Mouse (Mus musculus) liver, embryonic 11.5 days (tissue): ENCODE data around the gene Nrxn3. TPM values are rescaled to one million over a fixed set of nuclear protein-coding genes. Genes with fewer than 3 reads are reported as not detected.

ENCODE experiments used
- ATAC-seq: fragments of 200-750 bp; cut with Nextera tagmentation; replicated peaks from 2 replicates; pipeline ENCODE4 v1.8.0; 2017; ENCODE audit warnings: moderate number of reproducible peaks, mild to moderate bottlenecking, moderate TSS enrichment, moderate library complexity; ENCODE audit not compliant: low FRiP score
- DNase-seq: peaks from one replicate; pipeline ENCODE4 v3.0.0-alpha.2; 2017; ENCODE audit warnings: low spot score
- H3K27ac ChIP-seq: fragments of 300-500 bp; sonication (generic); 2 replicates; pipeline ENCODE4 v1.5.1; 2014; ENCODE audit warnings: mild to moderate bottlenecking, low read depth, low read length, control low read depth
- H3K27me3 ChIP-seq: fragments of 300-500 bp; sonication (generic); replicated peaks from 2 replicates; pipeline ENCODE4 v1.6.1; 2014; ENCODE audit warnings: low read length, mixed read lengths; ENCODE audit not compliant: control insufficient read depth, insufficient read depth
- H3K36me3 ChIP-seq: fragments of 300-500 bp; sonication (generic); 2 replicates; pipeline ENCODE4 v1.6.1; 2014; ENCODE audit warnings: mild to moderate bottlenecking, low read length, moderate library complexity, mixed read lengths; ENCODE audit not compliant: control insufficient read depth, insufficient read depth
- H3K4me1 ChIP-seq: fragments of 300-500 bp; sonication (generic); replicated peaks from 2 replicates; pipeline ENCODE4 v1.6.1; 2014; ENCODE audit warnings: low read length, mixed read lengths; ENCODE audit not compliant: control insufficient read depth, insufficient read depth
- H3K4me2 ChIP-seq: fragments of 300-500 bp; sonication (generic); 2 replicates; pipeline ENCODE4 v1.6.1; 2014; ENCODE audit warnings: mild to moderate bottlenecking, control low read depth, moderate library complexity
- H3K4me3 ChIP-seq: fragments of 300-500 bp; sonication (generic); 2 replicates; pipeline ENCODE4 v1.5.1; 2014; ENCODE audit warnings: low read depth, low read length, control low read depth
- H3K9ac ChIP-seq: fragments of 300-500 bp; sonication (generic); 2 replicates; pipeline ENCODE4 v1.6.1; 2014; ENCODE audit warnings: low read depth, low read length, control low read depth
- H3K9me3 ChIP-seq: fragments of 300-500 bp; sonication (generic); 2 replicates; pipeline ENCODE4 v1.6.1; 2016; ENCODE audit warnings: low read length, inconsistent platforms, mixed read lengths; ENCODE audit not compliant: control insufficient read depth
- WGBS: fragments of 180-500 bp; shearing (Covaris S2); extraction: QIAGEN DNeasy Blood & Tissue Kit; methylation state at CpG from one replicate; pipeline ENCODE4 v1.1.7; 2014; 5-methylcytosine and 5-hydroxymethylcytosine counted together
- polyA plus RNA-seq: library from polyadenylated mRNA; unstranded; fragments of >200 nt; fragmentation: Nextera tagmentation; extraction: Ambion mirVana; gene quantifications from 2 replicates; pipeline ENCODE4 v1.2.1, GENCODE M21; 2014

The Nrxn3 gene
- polyA plus RNA-seq, 1 experiment from 2014 or later = 3.3 TPM

DNA sequence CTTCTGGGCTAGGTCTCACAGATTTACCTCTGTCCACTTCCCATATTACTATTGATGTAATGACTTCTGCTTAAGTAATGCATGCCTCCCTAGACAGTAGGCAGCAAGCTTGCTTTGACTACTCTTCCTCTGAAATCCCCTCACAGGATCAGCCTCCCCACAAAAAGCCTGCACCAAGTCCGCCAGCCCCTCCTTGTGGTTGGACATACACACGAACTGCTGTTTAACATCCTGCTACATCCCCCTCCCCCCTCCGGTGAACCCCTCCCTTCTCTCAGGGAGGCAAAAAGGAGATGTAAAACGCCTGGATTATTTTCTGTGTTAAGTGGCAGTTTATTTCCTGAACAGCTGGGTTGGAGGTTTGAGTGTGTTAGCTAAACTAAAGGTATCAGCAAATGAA is 749.2 kb downstream of the Nrxn3 start:
- ATAC-seq (no peak), DNase-seq (no peak)
- H3K36me3 ChIP-seq = no peaks in the 10 kb centered on the region
- no peak overlapping the region for H3K4me3 ChIP-seq
- no peak overlapping the region for H3K4me2 ChIP-seq
- 31% methylated on average over 4 of the region's 4 CpGs for WGBS
- H3K27ac ChIP-seq = no peak overlapping the region
- H3K27me3 ChIP-seq = no peaks in the 10 kb centered on the region
- H3K4me1 ChIP-seq = no peaks in the 10 kb centered on the region
- H3K9me3 ChIP-seq = no peaks in the 10 kb centered on the region
- no peak overlapping the region for H3K9ac ChIP-seq

DNA sequence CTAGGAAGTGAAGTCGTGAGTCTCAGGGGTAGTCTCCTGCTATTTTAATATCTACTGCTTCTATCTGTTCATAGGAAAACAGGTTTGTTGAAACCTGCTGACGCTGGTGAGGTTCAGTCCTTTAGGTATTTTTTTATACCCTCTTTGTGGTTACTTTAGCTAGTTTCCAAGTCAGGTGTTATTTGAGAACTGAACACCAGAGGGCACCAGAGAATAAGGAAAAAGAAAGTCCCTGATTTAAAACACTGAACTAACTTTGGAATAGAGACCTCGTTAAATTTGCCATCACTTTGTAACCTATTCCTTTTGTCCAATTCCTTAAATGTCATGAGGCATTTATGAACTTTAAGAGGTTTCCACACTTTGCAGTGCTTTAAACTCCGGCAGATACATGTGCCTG is 756.4 kb downstream of the Nrxn3 start:
- no peaks in the 10 kb centered on the region for H3K27me3 ChIP-seq
- H3K4me3 ChIP-seq = no peak overlapping the region
- H3K27ac ChIP-seq = no peak overlapping the region
- DNase-seq (no peak), ATAC-seq (no peak)
- no peak overlapping the region for H3K4me2 ChIP-seq
- H3K36me3 ChIP-seq = no peaks in the 10 kb centered on the region
- 24% methylated on average over 4 of the region's 4 CpGs for WGBS
- H3K9ac ChIP-seq = no peak overlapping the region
- H3K4me1 ChIP-seq = no peaks in the 10 kb centered on the region
- H3K9me3 ChIP-seq = no peaks in the 10 kb centered on the region

DNA sequence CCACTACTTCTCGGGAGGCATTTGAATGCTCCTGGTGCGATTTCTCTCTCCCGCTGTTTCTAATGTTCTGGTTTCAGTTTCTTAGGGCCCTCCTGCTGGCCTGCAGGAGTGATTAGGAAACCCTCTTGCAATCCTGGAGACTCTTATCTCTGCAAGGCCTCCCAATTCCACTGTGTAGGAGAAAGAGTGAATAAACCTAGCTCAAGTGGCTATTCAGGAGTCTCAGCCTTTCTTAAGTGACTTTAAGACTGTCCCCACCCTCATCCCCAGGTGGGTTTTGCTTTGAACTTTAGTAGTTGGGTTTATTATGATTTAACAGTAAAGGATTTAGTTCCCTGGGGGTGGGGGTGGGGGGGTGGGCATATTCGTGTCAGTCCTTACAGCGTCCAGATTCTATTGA is 759.5 kb downstream of the Nrxn3 start:
- DNase-seq (no peak), ATAC-seq (no peak)
- H3K27me3 ChIP-seq = no peaks in the 10 kb centered on the region
- H3K9me3 ChIP-seq = no peaks in the 10 kb centered on the region
- H3K9ac ChIP-seq = no peak overlapping the region
- H3K27ac ChIP-seq = no peak overlapping the region
- H3K36me3 ChIP-seq = no peaks in the 10 kb centered on the region
- no peak overlapping the region for H3K4me2 ChIP-seq
- 40% methylated on average over 5 of the region's 5 CpGs for whole genome bisulfite sequencing
- H3K4me3 ChIP-seq = no peak overlapping the region
- H3K4me1 ChIP-seq = no peaks in the 10 kb centered on the region

DNA sequence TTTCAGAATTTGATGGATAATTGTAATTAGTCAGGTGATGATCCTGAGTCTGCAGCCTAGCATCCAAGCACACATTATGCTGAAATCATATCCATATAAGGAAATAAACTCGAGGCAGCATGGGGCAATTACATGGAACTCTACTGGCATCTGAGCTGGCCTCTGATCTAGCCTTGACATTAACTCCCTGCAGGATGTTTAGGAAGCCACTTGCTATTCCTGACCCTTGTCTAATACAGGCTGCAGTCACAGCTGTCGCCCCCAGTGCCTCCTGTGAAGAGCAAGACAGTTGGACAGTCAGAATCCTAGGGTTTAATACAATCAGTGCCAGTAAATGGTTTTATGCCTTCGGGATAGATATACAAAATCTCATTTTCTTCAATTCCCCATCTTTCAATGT is 781.4 kb downstream of the Nrxn3 start:
- no peak for DNase-seq
- Histone ChIP-seq H3K27me3 (no peaks in the 10 kb centered on the region), H3K27ac (no peak overlapping the region), H3K4me2 (no peak overlapping the region), H3K4me1 (no peaks in the 10 kb centered on the region), H3K9me3 (no peaks in the 10 kb centered on the region), H3K36me3 (no peaks in the 10 kb centered on the region), H3K9ac (no peak overlapping the region), H3K4me3 (no peak overlapping the region)
- WGBS = 54% methylated on average over 3 of the region's 3 CpGs
- no peak for ATAC-seq

DNA sequence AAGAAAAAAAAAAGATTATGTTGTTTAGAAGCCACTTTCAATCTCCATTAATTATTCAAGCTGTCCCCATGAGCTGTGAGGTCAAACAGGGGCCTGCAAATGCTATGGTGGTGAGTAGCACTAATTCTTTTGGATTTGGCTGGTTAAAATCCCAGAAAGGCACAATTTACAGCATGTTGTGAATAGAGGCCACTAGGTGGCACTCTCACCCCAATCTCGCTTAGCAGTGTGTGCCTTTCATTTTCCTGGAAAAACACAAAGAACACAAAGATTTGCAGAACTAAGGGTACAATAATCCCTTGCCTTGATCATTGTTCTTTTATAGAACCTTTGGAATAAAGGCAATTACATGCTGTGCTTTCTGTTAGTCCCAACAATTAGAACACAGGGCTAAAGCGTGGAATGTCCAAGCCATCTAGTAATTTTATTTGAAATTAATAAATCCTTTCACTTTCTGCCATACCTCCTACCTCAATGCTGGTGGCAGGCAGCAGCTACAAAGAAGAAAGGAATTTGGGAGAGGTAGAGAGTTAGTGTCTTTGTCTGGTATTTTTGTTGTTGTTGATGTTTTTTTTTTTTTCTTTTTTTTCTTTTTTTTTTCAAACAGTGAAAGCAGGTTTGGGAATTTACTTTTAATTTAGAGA is 782.6 kb downstream of the Nrxn3 start:
- H3K36me3 ChIP-seq = no peaks in the 10 kb centered on the region
- no peak overlapping the region for H3K4me3 ChIP-seq
- no peaks in the 10 kb centered on the region for H3K4me1 ChIP-seq
- no peak overlapping the region for H3K27ac ChIP-seq
- no peak overlapping the region for H3K4me2 ChIP-seq
- 47% methylated on average over 2 of the region's 2 CpGs for WGBS
- no peaks in the 10 kb centered on the region for H3K27me3 ChIP-seq
- DNase-seq = no peak
- no peak overlapping the region for H3K9ac ChIP-seq
- H3K9me3 ChIP-seq = no peaks in the 10 kb centered on the region
- no peak for ATAC-seq

DNA sequence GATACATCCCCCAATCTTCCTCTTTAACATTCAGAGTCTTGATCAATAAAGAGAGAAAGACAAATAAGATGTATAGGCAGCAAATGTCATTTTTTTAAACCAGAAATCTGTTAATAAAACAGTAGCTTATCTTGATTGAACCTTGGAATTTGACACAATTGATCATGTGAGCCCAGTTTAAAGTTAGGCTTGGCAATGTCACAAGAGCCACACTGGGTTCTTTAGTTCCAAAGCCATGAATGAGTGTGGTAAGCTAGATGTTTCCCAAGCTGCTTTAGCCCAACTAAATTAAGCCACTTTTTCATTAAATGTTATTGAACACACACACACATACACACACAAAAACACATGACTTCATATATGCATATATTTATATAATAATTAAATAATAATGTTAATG is 786.3 kb downstream of the Nrxn3 start:
- no peak for ATAC-seq
- DNase-seq = no peak

DNA sequence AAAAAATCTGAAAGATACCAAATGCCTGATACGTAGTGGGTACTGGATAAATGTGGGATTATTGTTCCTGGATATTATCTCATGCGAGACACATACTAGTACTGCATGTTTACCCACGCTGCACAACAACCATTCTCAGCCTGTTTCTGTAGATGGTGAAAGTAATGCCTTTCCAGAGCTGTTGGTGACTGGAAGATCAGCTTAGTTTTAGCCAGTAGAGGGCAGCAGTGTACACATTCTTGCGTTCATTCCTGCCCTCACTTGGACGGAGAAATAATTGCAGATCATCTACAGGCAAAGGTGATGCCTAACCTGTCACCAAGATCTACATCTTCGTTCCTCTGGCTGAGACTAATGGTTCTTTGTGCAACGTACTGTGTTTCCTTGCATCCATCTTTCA is 791.1 kb downstream of the Nrxn3 start:
- Histone ChIP-seq H3K4me2 (no peak overlapping the region), H3K9ac (no peak overlapping the region), H3K9me3 (no peaks in the 10 kb centered on the region), H3K27me3 (no peaks in the 10 kb centered on the region), H3K36me3 (no peaks in the 10 kb centered on the region), H3K27ac (no peak overlapping the region), H3K4me1 (no peaks in the 10 kb centered on the region), H3K4me3 (no peak overlapping the region)
- 40% methylated on average over 7 of the region's 7 CpGs for WGBS
- DNase-seq (no peak), ATAC-seq (no peak)

More for the DNA sequence above, 786.3 kb downstream of the Nrxn3 start:
- no peak overlapping the region for H3K4me3 ChIP-seq
- H3K27ac ChIP-seq = no peak overlapping the region
- H3K27me3 ChIP-seq = no peaks in the 10 kb centered on the region
- no peak overlapping the region for H3K9ac ChIP-seq
- H3K9me3 ChIP-seq = no peaks in the 10 kb centered on the region
- no peaks in the 10 kb centered on the region for H3K4me1 ChIP-seq
- no peak overlapping the region for H3K4me2 ChIP-seq
- H3K36me3 ChIP-seq = no peaks in the 10 kb centered on the region

DNA sequence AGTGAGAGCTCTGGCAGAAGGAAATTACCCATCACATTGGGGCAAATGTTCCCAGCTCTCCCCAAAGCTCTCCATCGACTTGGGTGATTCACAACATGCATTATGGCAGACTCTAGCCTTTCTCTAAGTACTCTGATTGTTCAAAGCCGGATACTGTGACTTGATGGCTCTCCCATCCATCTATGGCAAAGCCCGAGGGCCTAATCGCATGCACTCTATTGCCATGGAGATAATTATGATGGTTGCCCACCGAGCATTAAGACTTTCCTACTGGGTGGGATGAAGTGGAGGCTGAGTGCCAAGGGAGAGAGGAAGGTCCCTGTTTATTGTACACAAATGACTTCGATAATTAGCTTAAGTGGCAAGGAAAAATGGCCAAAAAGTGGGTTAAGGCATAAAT is 793.4 kb downstream of the Nrxn3 start:
- H3K27ac ChIP-seq = no peak overlapping the region
- 76% methylated on average over 6 of the region's 6 CpGs for WGBS
- H3K4me1 ChIP-seq = no peaks in the 10 kb centered on the region
- H3K36me3 ChIP-seq = no peaks in the 10 kb centered on the region
- DNase-seq (no peak), ATAC-seq (no peak)
- H3K27me3 ChIP-seq = no peaks in the 10 kb centered on the region
- no peak overlapping the region for H3K4me2 ChIP-seq
- H3K4me3 ChIP-seq = no peak overlapping the region
- no peaks in the 10 kb centered on the region for H3K9me3 ChIP-seq
- no peak overlapping the region for H3K9ac ChIP-seq

DNA sequence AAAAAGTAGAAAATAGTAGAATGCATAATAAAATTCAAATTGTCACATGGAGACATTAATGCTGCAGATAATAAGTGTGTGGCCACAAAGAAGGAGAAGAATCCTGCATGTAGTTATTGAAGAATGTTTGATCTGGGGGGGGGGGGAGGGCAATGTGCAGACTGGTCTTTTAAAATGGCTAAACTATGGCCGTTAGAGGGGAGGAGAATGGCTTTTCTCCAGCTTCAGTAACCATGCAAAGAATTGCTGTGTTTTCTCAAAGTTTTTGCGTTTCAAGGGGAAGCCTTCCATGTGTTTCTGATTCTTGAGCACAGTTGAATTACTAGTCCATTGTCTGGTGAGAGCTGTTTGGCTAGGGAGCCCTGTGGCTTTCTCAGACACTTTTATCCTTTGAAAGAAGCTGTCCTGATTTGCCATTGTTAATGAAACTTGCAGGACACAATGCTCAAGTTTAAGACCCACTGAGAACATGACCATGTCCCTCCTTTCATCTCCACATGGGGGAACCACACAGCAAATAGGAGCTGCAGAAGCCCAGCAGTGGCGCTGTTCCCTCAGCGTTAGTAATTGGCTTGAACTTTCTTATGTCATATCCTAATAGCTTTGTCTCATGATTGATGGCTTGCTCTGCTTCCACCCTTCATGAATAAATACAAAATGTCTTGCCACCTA is 808.1 kb downstream of the Nrxn3 start:
- no peak for DNase-seq
- Histone ChIP-seq H3K9ac (no peak overlapping the region), H3K9me3 (no peaks in the 10 kb centered on the region), H3K4me3 (no peak overlapping the region), H3K27ac (no peak overlapping the region), H3K4me1 (no peaks in the 10 kb centered on the region), H3K27me3 (no peaks in the 10 kb centered on the region), H3K36me3 (no peaks in the 10 kb centered on the region), H3K4me2 (no peak overlapping the region)
- 22% methylated on average over 4 of the region's 4 CpGs for whole genome bisulfite sequencing
- no peak for ATAC-seq
